Mouse (Mus musculus) liver, embryonic 11.5 days (tissue): ENCODE measurements around the gene Sva. TPM values are rescaled to one million over a fixed set of nuclear protein-coding genes. Genes with fewer than 3 reads are reported as not detected.

Experiments used
- ATAC-seq: fragments of 200-750 bp; cut with Nextera tagmentation; replicated peaks from 2 replicates; pipeline ENCODE4 v1.8.0; 2017; ENCODE audit warnings: moderate number of reproducible peaks, mild to moderate bottlenecking, moderate TSS enrichment, moderate library complexity; ENCODE audit not compliant: low FRiP score
- DNase-seq: peaks from one replicate; pipeline ENCODE4 v3.0.0-alpha.2; 2017; ENCODE audit warnings: low spot score
- H3K27ac ChIP-seq: fragments of 300-500 bp; sonication (generic); 2 replicates; pipeline ENCODE4 v1.5.1; 2014; ENCODE audit warnings: mild to moderate bottlenecking, low read depth, low read length, control low read depth
- H3K27me3 ChIP-seq: fragments of 300-500 bp; sonication (generic); replicated peaks from 2 replicates; pipeline ENCODE4 v1.6.1; 2014; ENCODE audit warnings: low read length, mixed read lengths; ENCODE audit not compliant: control insufficient read depth, insufficient read depth
- H3K36me3 ChIP-seq: fragments of 300-500 bp; sonication (generic); 2 replicates; pipeline ENCODE4 v1.6.1; 2014; ENCODE audit warnings: mild to moderate bottlenecking, low read length, moderate library complexity, mixed read lengths; ENCODE audit not compliant: control insufficient read depth, insufficient read depth
- H3K4me1 ChIP-seq: fragments of 300-500 bp; sonication (generic); replicated peaks from 2 replicates; pipeline ENCODE4 v1.6.1; 2014; ENCODE audit warnings: low read length, mixed read lengths; ENCODE audit not compliant: control insufficient read depth, insufficient read depth
- H3K4me2 ChIP-seq: fragments of 300-500 bp; sonication (generic); 2 replicates; pipeline ENCODE4 v1.6.1; 2014; ENCODE audit warnings: mild to moderate bottlenecking, control low read depth, moderate library complexity
- H3K4me3 ChIP-seq: fragments of 300-500 bp; sonication (generic); 2 replicates; pipeline ENCODE4 v1.5.1; 2014; ENCODE audit warnings: low read depth, low read length, control low read depth
- H3K9ac ChIP-seq: fragments of 300-500 bp; sonication (generic); 2 replicates; pipeline ENCODE4 v1.6.1; 2014; ENCODE audit warnings: low read depth, low read length, control low read depth
- H3K9me3 ChIP-seq: fragments of 300-500 bp; sonication (generic); 2 replicates; pipeline ENCODE4 v1.6.1; 2016; ENCODE audit warnings: low read length, inconsistent platforms, mixed read lengths; ENCODE audit not compliant: control insufficient read depth
- polyA plus RNA-seq: library from polyadenylated mRNA; unstranded; fragments of >200 nt; fragmentation: Nextera tagmentation; extraction: Ambion mirVana; gene quantifications from 2 replicates; pipeline ENCODE4 v1.2.1, GENCODE M21; 2014

Gene Sva
- polyA plus RNA-seq, result not detected in 2 replicates

DNA sequence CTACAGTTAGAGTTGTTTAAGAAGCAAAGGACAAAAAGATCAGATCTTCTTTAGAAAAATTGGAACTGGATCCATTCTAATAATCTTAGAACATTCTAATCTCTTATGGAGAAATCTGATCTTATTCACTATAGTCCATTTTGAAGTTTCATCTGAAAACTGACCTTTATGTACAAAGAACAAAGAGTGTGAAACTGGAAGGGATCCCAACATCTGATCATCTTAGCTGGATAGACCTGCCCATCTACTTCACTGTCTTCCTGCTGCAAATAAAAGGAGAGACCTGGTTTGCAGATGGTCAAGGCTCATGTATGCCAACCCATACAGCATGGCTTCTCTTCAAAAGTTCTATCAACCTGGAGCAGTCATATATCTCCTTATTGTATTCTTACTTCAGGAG lies at the start of gene Sva:
TSS of gene Sva (plus strand) at position 301 of the 400 bp plus-strand sequence.
- Histone ChIP-seq H3K27ac (no peak within 1 kb of the TSS), H3K9ac (no peak within 1 kb of the TSS), H3K27me3 (no peaks in the 10 kb centered on the region), H3K4me3 (no peak within 1 kb of the TSS), H3K9me3 (no peaks in the 10 kb centered on the region), H3K36me3 (no peaks in the 10 kb centered on the region), H3K4me2 (no peak within 1 kb of the TSS), H3K4me1 (no peaks in the 10 kb centered on the region)
- no peak for ATAC-seq
- no peak for DNase-seq

Other genes starting within 250 kb of the Sva start
- not detected in 2 replicates for gene Pip, start 190.9 kb upstream of the Sva start, polyA plus RNA-seq
- gene Sval2, start 185.4 kb upstream of the Sva start, polyA plus RNA-seq, result not detected in 2 replicates
- gene Sval1, start 86.8 kb upstream of the Sva start, polyA plus RNA-seq, result not detected in 2 replicates
- gene Sval3, start 70.3 kb upstream of the Sva start, polyA plus RNA-seq, result not detected in 2 replicates
- not detected in 2 replicates for gene Tas2r139, start 102.5 kb downstream of the Sva start, polyA plus RNA-seq
- gene Tas2r144, start 176.9 kb downstream of the Sva start, polyA plus RNA-seq, result not detected in 2 replicates
- 10.4 and 13.0 TPM in 2 replicates for gene Gstk1, start 207.5 kb downstream of the Sva start, polyA plus RNA-seq
- 0.38 TPM in 1 of 2 replicates, not detected in the other for gene Tmem139, start 223.6 kb downstream of the Sva start, polyA plus RNA-seq
- gene Casp2, start 226.6 kb downstream of the Sva start, polyA plus RNA-seq, result 44.5 and 46.1 TPM in 2 replicates
- 0.23 and 0.29 TPM in 2 replicates for gene Clcn1, start 248.3 kb downstream of the Sva start, polyA plus RNA-seq